Mouse (Mus musculus): ENCODE data around the gene Wscd1. TPM values are rescaled to one million over a fixed set of nuclear protein-coding genes. Genes with fewer than 3 reads are reported as not detected.
A peak's percentile ranks its signal among the peaks of the same experiment; 100 is the strongest.

Gene Wscd1
- polyA plus RNA-seq, 1 experiment from 2014 or later, result 55.1 TPM

DNA sequence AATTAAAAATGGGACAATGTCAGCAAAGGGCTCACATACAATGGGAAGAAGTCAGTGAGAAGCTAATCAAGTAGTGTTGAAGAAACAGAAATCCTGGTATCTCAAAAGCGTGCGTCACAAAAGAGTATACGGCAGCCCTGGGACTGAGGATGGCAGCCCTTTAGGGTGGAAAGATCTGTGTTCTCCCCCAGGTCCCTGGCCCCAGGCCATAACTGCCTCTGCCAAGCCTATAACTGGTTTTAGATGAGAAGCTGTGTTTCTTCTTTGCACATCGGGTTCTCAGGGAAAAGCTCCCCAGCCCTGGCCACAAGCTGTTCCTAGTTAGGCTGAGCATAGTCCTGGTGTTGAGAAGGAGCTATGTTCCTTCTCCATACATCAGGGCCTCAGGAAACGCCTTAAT lies 72.3 kb downstream of the Wscd1 start:
- H3K9ac ChIP-seq, result no peak overlapping the region
- DNase-seq (ENCODE audit: low spot score) (no peak), ATAC-seq (ENCODE audit: low FRiP score) (no peak)
- peaks cover 3% of the 10 kb centered on the region for H3K4me1 ChIP-seq (replicated peaks; ENCODE audit: control insufficient read depth, insufficient read depth, low read length)
- H3K27me3 ChIP-seq (ENCODE audit: control insufficient read depth, insufficient read depth, low read length), result no peaks in the 10 kb centered on the region
- 83% methylated on average over 5 of the region's 5 CpGs for WGBS
- H3K4me3 ChIP-seq (replicated peaks; ENCODE audit: low read length), result no peak overlapping the region
- no peak overlapping the region for H3K27ac ChIP-seq
- H3K4me2 ChIP-seq (replicated peaks), result no peak overlapping the region
- no peaks in the 10 kb centered on the region for H3K9me3 ChIP-seq (ENCODE audit: control insufficient read depth, low read length)
- no peaks in the 10 kb centered on the region for H3K36me3 ChIP-seq (replicated peaks; ENCODE audit: control insufficient read depth, insufficient read depth)

- Histone ChIP-seq H3K27ac (peak overlapping the region; percentile 20; the same call in 1 of the 2 replicates), H3K4me3 (replicated peaks; ENCODE audit: low read length) (no peak overlapping the region), H3K9me3 (ENCODE audit: control insufficient read depth, low read length) (no peaks in the 10 kb centered on the region), H3K27me3 (ENCODE audit: control insufficient read depth, insufficient read depth, low read length) (no peaks in the 10 kb centered on the region), H3K36me3 (replicated peaks; ENCODE audit: control insufficient read depth, insufficient read depth) (no peaks in the 10 kb centered on the region), H3K4me2 (replicated peaks) (no peak overlapping the region), H3K9ac (no peak overlapping the region), H3K4me1 (replicated peaks; ENCODE audit: control insufficient read depth, insufficient read depth, low read length) (peaks cover 3% of the 10 kb centered on the region)
- ATAC-seq (ENCODE audit: low FRiP score), result no peak
- 28% methylated on average over 4 of the region's 4 CpGs for WGBS
- DNase-seq (ENCODE audit: low spot score), result no peak
Observed at GRCm38 (mm10) chr11:71824971-71825370, 75.3 kb downstream of the Wscd1 start.

Measured in hindbrain, embryonic 14.5 days (tissue).